Mouse (Mus musculus): ENCODE measurements at regions not wholly inside any gene's neighbourhood (a gene's known extent, or its start where the extent isn't known, plus 50 kb on each side); places are given as distances from the start of the nearest gene placed in this dataset.

DNA sequence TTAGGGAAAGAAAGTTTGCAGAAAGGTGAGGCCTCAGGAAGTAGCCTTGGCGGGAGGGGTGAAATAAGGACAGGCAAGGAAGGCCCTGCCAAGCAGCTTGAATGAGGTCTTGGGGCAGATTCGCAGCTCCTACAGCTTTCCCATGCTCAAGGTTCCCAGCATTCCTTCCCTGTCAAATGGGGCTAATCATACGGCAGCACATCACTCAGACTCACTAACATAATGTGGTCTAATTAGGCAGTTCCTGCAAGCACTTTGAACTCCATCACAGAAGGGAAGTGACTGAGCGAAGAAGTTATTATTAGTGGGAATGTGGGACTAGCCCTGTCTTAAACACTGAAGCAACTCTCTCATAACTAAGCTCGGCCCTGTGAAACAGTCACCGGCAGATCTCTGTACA, 87.1 kb upstream of the Gm10260 start:
- no peak for DNase-seq

DNA sequence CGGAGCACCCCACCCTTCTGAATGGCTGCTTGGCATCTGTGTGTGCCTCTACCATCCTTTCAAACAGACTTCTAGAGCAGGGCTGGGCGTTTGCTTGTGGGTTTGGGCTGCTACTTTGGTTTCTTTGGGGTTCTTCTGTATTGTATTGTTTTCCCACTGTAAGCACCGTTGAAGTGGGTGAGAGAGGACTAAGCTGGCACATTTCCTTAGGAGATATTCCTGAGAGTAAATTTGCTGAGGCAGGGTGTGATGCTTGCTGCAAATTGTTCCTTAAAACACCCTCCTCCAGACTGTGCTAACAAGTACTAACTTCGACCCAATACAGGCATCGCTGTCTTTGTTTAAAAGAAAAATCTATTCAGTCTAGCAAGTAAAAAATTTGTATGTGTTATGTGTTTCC, 84.7 kb upstream of the Gm10260 start:
- no peak for DNase-seq

DNA sequence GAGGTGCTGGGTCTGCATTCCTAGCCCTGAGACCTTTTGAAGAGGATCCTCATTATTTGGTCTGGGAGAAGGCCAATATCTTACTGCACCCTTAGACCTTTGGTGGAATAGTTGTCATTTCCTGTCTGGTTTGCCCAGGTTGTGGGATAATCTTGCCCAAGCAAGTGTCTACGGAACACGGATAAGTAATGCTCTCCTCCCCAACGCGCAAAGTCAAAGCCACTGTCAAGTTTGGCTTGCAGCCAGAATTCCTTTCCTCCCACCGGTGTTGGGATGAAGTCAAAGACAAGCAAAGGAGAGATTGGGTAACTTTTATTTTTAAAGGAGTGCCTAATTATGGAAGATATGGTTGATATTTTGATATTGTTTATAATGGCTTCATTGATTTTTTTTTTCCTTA, 82.4 kb upstream of the Gm10260 start:
- DNase-seq = no peak

DNA sequence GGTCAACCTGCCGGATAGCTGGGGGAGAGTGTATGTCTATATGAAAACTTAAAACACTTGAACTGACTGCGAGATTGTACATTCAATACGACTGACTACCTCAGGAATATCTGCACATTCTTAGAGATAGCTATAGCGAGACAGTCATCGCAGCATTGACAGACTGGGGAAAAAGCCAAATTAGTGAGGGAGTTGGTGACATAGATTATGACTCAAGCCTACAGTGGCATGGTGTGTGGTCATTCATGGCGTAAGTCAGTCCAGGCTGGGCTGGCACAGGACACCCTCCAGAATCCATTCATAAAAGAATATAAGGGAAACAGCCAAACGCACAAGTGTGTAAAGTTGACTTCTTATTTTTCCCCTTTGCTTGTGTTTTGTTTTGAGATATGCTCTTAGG, 81.1 kb upstream of the Gm10260 start:
- DNase-seq = no peak

DNA sequence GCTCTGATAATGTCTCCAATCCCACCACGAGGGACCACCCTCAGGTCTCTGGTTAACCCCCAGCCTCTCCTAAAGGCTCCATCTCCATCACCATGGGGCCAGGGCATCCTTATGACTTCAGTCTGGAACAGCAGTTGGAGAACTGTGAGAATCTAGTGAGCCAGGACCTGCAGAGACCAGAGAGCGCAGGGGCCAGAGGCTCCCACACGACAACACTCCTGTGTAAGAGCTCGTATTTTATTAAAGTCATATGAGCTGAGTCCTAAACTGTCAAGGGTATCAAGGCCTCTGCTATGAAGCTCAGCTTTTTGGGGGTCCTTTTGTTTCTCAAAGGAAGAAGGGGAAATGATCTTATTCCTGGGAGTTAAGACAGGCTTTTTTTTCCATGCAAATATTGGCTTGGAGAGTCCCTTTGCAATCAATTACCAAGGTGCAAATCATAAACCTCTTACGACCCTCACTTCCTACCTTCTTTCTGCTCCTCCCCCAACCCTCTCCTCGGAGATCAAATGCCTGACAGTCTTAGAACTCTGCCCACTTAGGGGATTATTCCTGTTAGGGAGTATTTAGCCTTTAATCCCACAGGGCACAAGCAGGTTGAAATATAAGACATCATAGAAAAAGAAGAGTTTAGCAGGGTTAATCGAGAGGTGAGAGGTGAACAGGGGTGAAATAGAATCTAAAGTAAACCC, 79.3 kb upstream of the Gm10260 start:
- no peak for DNase-seq

DNA sequence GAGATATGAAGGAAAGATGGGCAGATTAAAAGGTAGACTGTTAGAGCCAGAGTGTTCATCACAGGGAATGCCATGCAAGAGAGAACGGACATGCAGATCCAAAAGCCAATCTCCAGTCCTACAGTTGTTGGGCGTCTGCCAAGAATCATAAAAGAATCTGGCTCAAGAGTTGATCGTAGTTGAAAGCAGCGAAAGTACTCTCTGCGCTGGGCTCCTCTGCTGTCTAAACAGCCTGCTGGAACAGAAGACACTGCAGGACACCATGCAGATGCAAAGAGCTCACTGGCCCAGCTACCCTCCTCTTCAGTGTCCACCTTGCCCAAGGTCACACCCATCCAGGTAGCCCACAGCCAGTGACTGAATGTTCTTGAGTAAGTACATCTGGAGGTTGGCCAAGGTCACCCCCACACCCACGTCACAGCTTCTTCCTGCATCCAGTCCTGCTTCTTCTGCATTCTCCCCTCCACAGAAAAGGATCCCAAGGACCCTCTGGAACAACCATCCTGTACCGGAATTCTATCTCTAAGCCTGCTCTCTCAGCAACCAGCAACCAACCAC, 77.1 kb upstream of the Gm10260 start:
- DNase-seq = no peak

DNA sequence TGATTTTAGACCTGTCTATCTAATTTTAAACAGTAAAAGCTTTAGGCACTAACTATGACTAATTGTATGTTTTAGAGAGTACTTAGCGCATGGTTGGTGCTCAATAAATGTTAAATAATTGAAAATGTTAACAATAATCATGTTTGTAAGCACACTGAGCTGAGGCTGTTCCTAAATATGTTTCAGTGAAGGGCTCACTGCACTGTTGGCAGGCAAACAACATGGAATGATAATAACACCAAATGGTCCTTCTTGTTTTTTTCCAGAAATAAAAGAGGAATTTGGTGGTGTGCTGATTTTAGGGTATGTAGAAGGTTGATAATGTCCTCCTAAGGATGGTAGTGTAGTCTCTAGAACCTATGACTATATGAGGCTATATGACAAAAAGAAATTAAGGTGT, 72.0 kb upstream of the Gm10260 start:
- DNase-seq = no peak

DNA sequence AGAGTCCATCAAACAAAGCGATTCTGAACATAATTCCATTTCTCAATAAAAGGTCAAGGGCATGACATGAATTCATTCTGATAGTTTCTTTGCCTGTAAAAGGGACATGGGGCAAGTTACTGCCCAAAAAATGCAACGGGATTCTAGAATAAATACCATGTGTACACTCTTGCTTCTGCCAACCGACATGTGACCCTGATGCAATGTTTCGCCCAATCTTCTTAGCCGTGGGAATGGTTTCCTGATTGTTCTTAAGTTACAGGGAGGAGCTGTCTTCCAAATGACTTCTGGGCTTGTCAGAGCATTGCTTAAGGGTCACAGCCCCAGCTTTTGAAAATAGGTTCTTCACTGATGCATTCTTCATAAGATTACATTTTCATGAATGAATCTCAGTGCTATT, 71.4 kb upstream of the Gm10260 start:
- DNase-seq = no peak

DNA sequence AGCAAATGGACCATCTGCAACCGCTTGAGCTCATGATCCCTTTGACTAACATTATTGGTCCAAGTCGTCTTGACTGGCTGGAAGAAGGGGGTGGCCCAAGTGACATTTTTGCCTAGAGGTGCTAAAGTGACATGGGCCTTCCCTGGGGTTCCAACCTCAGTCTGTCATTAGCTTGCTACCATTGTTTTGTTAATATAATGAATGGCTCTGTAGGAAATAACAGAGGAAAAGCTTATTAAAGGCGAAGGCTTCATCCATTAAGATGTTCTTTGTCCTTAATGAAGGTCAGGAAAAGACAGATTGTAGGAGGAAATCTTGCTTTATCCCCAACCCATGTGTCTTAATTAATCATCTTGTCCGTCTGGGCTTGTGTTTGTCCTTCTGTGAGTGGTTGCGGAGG, 69.1 kb upstream of the Gm10260 start:
- DNase-seq = no peak

DNA sequence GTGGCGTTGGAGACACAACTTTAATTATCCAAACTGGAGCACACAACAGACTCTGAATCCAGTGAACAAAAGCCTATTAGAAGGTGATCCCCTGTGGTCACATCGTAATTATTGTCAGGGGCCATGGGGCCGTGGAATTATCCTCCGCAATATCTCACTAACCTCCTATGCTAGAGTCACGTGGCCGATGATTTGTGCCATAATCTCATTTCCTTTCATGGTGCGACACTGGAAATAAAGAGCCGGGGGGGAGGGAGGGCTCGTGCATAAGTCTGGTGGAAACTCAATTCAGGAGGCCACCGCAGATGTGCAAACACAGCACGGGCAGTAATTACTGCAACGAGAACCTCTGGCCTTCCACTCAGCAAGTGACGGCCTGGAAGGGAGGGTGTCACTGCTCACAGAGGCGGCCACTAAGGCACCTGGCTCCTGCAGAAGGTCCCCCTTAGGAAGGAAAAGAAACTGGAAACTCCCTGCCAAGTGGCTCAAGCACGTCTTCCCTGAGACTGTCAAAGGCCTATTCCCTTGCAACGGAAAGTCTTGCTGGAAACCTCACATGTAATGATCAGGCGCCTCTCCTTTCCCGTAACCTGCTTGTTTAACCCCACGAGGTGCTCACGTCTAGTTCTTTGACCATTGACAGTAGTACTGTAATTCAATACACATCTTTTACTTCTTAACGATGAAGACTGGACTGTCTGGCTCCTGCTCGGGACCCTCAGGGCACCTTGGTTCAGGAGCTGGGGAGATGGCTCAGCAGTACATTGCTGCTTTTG, 65.6 kb upstream of the Gm10260 start:
- no peak for DNase-seq

DNA sequence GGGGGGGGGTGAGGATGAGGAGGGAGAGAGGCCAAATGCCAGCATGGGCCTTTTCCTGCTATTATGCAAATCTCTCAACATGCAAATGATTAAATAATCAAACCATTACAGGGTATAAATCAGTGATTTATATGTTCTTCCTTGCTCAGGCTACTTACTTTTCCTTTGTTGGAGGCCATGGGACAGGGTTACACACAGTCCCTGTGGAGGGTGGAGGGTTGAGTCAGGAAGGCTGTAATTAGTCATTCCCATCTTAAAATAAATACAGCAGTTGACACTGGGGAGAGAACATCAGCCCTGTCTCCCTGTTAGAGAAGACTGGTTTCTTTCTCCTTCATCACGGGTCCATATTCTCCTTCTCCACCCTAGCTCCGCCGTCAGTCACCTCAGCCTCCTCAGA, 64.9 kb upstream of the Gm10260 start:
- no peak for DNase-seq

DNA sequence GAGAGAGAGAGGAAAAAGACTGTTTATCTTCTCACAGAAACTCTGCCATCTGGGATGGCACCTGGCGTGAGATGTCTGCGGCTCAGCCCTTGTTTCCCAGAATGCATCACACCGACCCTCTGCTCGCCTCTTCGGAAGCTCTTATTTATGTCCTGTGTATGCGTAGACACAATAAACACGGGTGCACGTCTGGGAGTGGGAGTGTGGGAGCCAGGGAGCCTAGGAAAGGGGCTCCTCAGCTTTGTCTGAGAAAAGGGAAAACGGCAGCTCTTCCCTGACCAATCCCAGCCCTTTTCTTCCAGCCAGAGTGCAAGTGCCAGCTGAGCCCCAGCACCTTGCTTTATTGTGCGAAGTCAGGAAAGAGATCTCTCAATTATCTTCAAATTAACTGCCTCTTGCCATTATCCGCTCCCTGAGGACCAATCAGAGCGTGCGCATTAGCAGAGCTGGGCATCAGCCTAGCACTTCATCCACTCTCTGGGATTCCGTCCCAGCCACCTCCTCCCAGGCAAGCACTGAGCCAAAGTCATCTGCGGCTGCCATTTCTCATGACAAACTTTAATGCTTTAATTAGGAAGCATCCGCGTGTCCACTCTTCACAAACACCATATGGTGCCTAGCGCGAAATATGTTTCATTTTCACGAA, 63.8 kb upstream of the Gm10260 start:
- peak; percentile 32 for DNase-seq

DNA sequence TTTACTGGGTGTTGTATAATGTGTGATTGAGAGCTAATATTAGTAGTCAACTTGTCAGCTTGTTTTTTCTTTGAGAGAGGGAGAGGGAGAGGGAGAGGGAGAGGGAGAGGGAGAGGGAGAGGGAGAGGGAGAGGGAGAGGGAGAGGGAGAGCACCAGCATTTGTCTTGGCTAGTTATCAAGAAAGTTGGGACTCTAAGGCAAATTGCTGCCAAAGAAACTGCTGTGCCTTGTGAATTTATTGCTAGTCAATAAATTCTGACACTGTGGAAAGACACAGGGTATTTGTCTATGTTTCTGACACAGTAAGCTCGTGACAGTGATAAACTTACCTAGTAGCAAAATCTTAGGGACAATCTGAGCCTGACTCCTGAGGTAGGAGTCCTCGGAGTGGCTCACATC, 61.2 kb upstream of the Gm10260 start:
- DNase-seq = no peak

DNA sequence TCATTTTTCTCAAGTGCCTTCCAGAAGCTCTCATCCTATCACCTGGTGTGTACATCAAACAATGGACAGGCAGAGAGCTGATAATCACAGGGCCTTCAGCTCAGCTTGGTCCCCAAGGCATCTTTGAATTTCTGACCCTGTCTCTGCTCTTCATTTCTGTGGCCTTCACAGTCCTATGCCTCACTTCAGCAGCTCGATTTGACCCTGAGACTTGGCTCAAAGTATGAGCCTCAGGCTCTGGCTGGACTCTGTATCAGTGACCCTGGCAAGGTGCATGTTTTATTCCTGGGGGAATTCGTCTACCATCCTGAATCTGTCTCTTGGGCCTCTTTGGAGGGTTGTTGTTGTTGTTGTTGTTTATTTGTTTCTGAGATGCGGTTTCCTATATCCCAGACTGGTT, 60.6 kb upstream of the Gm10260 start:
- DNase-seq = no peak

DNA sequence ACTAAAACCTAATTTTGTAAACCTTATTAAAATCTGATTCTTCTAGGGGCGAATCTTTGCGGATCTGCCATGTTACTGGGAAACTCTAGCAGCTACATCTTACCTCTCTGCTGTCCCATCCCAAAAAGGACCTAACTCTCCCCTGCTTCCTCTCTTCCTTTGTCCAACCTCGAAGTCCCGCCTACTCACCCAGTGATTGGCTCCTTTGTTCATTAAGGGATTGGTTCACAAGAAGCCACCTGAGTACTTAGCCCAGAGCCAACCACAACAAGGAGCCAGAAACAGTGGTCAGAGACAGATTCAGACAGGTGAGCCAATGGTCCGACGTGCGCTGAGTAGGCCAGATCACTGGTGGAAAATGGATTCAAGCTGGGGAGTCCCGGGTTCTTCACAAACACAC, 60.0 kb upstream of the Gm10260 start:
- DNase-seq = no peak

DNA sequence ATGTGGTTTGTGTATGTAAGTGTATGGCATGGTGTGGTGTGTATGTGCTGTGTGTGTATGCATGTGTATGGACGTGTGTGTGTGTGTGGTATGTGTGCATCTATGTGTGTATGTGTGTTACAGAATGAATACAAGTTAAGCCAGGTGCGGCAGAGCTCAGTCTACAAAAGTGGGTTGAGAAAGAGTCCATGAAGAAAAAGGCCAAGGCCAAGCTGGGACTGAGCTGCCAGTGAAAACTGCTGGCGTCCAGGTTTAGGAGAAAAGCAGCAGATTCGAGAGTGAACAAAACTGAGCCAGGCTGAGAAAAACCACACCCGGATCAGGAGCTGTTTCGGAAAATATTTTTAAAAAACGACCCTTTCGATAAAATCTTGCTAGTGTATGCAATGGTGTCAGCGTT, 58.6 kb upstream of the Gm10260 start:
- DNase-seq = no peak

DNA sequence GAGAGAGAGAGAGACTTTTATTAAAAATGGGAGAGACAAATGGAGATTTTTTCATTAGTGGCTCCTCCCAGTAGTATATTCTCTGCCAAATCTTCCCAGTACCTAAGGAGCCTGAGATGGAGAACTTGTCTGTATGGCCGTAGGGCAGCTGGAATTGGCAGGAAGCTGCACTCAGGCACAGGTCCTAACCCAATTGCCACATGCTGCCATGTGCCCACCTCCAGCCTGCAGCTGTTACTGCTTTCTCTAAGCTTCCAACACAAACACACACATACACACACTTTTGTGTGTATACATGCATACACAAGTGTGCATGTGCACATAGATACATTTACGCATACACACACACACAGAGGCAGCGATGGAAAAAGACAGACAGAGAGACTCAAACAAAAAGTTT, 56.5 kb upstream of the Gm10260 start:
- DNase-seq = no peak
